Mouse (Mus musculus): ENCODE data around the gene Obscn.

DNA sequence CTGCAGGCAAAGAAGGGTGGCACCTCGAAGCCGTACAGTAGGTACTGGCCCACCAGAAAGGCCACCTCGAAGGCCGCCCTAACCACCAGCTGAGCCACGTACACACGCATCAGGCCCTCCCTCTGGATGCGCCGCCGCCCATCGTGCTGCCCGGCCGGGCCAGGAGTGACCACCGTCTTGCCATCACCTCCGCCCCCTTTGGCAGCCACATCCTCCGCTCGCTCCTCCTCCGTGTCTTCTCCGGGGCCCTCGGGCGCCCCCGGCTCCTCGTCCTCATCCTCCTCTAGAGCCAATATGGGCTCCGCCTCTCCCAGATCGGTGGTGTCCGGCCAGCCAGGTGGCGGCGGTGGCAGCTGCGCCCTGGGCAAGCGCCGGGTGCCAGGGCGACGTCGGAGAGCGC is 40.7 kb upstream of the Obscn start:
- TF ChIP-seq CTCF (IDR thresholded peaks at IDR 0.05; ENCODE audit: control insufficient read depth, insufficient read depth, low read length) (no peak), POLR2A (IDR thresholded peaks at IDR 0.05; ENCODE audit: borderline replicate concordance, control insufficient read depth, low read depth, low read length) (no peak)
